Mouse (Mus musculus): Measurements from ENCODE around the gene Parva. TPM values are rescaled to one million over a fixed set of nuclear protein-coding genes. Genes with fewer than 3 reads are reported as not detected.

Gene Parva
- total RNA-seq (2021), result 10 to 100 TPM; 25.6 to 26.8 TPM

GRCm38 (mm10) chr7:112427357-112428157 is at the start of gene Parva:
Gene Parva, plus strand, starts transcription at chr7:112427505.
- DNase-seq, result peak; percentile 69
- intact Hi-C loops (cut with DNase I), result no loop called here

- intact Hi-C loops (cut with DNase I), result no loop called here
- DNase-seq, result no peak
These were observed 49.2 kb upstream of the Parva start for GRCm38 (mm10) chr7:112378056-112378455.

- intact Hi-C loops (cut with DNase I), result no loop called here
- no peak for DNase-seq
These were observed 48.8 kb upstream of the Parva start for GRCm38 (mm10) chr7:112378476-112378875.

- no peak for DNase-seq
- intact Hi-C loops (cut with DNase I), result no loop called here
These were observed 40.8 kb upstream of the Parva start for GRCm38 (mm10) chr7:112386521-112386920.

- intact Hi-C loops (cut with DNase I), result no loop called here
- no peak for DNase-seq
These were observed 39.4 kb upstream of the Parva start for GRCm38 (mm10) chr7:112387876-112388275.

GRCm38 (mm10) chr7:112388363-112388875 is 38.9 kb upstream of the Parva start:
- intact Hi-C loops (cut with DNase I), result no loop called here
- DNase-seq, result no peak

GRCm38 (mm10) chr7:112389611-112390251 is 37.6 kb upstream of the Parva start:
- intact Hi-C loops (cut with DNase I), result no loop called here
- no peak for DNase-seq

GRCm38 (mm10) chr7:112390252-112390936 is 36.9 kb upstream of the Parva start:
- intact Hi-C loops (cut with DNase I), result no loop called here
- no peak for DNase-seq

GRCm38 (mm10) chr7:112390937-112391605 is 36.2 kb upstream of the Parva start:
- intact Hi-C loops (cut with DNase I), result no loop called here
- peak; percentile 40 for DNase-seq

- intact Hi-C loops (cut with DNase I), result no loop called here
These were observed 29.5 kb upstream of the Parva start for GRCm38 (mm10) chr7:112397786-112398185.

GRCm38 (mm10) chr7:112399425-112400170 is 27.7 kb upstream of the Parva start:
- no peak for DNase-seq
- intact Hi-C loops (cut with DNase I), result loop anchor here (5.0 to 10.0 kb wide), 3 partner anchors 285 to 725 kb away; no protein-coding TSS in a partner anchor

More at GRCm38 (mm10) chr7:112397786-112398185, 29.5 kb upstream of the Parva start:
- DNase-seq, result no peak

GRCm38 (mm10) chr7:112400175-112400574 is 27.1 kb upstream of the Parva start:
- intact Hi-C loops (cut with DNase I), result loop anchor here (5.0 to 10.0 kb wide), 3 partner anchors 285 to 725 kb away; no protein-coding TSS in a partner anchor
- peak; percentile 87 for DNase-seq

- intact Hi-C loops (cut with DNase I), result loop anchor here (10.0 kb wide), 2 partner anchors 280 to 720 kb away; no protein-coding TSS in a partner anchor
- no peak for DNase-seq
These were observed 22.2 kb upstream of the Parva start for GRCm38 (mm10) chr7:112405061-112405460.

GRCm38 (mm10) chr7:112405578-112405977 is 21.7 kb upstream of the Parva start:
- no peak for DNase-seq
- intact Hi-C loops (cut with DNase I), result loop anchor here (10.0 kb wide), 2 partner anchors 279 to 719 kb away; no protein-coding TSS in a partner anchor

GRCm38 (mm10) chr7:112407597-112407996 is 19.7 kb upstream of the Parva start:
- DNase-seq, result peak; percentile 48
- intact Hi-C loops (cut with DNase I), result loop anchor here (10.0 kb wide), 2 partner anchors 277 to 717 kb away; no protein-coding TSS in a partner anchor

- DNase-seq, result peak; percentile 37
- intact Hi-C loops (cut with DNase I), result loop anchor here (10.0 kb wide), 2 partner anchors 275 to 715 kb away; no protein-coding TSS in a partner anchor
These were observed 17.3 kb upstream of the Parva start for GRCm38 (mm10) chr7:112409991-112410390.

- no peak for DNase-seq
- intact Hi-C loops (cut with DNase I), result no loop called here
These were observed 14.0 kb upstream of the Parva start for GRCm38 (mm10) chr7:112413286-112413685.

- intact Hi-C loops (cut with DNase I), result no loop called here
These were observed 11.2 kb upstream of the Parva start for GRCm38 (mm10) chr7:112416058-112416526.

More at GRCm38 (mm10) chr7:112416058-112416526, 11.2 kb upstream of the Parva start:
- DNase-seq, result peak; percentile 51

Data from left cerebral cortex, postnatal 4 days (tissue).